Mouse (Mus musculus) neural tube, embryonic 13.5 days (tissue): Measurements from ENCODE around the gene Mlph. TPM values are rescaled to one million over a fixed set of nuclear protein-coding genes. Genes with fewer than 3 reads are reported as not detected.

ENCODE experiments used
- ATAC-seq: fragments of 200-750 bp; cut with Nextera tagmentation; 2 replicates; pipeline ENCODE4 v1.8.0; 2017; ENCODE audit warnings: low read depth, mild to moderate bottlenecking, moderate TSS enrichment, moderate library complexity
- H3K27ac ChIP-seq: fragments of 300-500 bp; sonication (generic); replicated peaks from 2 replicates; pipeline ENCODE4 v1.5.1; 2015; ENCODE audit warnings: moderate library complexity, mild to moderate bottlenecking, inconsistent platforms
- H3K27me3 ChIP-seq: fragments of 300-500 bp; sonication (generic); 2 replicates; pipeline ENCODE4 v1.6.1; 2015; ENCODE audit warnings: mild to moderate bottlenecking, inconsistent platforms
- H3K36me3 ChIP-seq: fragments of 300-500 bp; sonication (generic); 2 replicates; pipeline ENCODE4 v1.6.1; 2015; ENCODE audit warnings: mild to moderate bottlenecking, inconsistent platforms
- H3K4me1 ChIP-seq: fragments of 300-500 bp; sonication (generic); replicated peaks from 2 replicates; pipeline ENCODE4 v1.6.1; 2015; ENCODE audit warnings: inconsistent platforms
- H3K4me2 ChIP-seq: fragments of 300-500 bp; sonication (generic); 2 replicates; pipeline ENCODE4 v1.6.1; 2015; ENCODE audit warnings: inconsistent platforms, mild to moderate bottlenecking, moderate library complexity
- H3K4me3 ChIP-seq: fragments of 300-500 bp; sonication (generic); 2 replicates; pipeline ENCODE4 v1.5.1; 2015; ENCODE audit warnings: mild to moderate bottlenecking, inconsistent platforms
- H3K9ac ChIP-seq: fragments of 300-500 bp; sonication (generic); 2 replicates; pipeline ENCODE4 v1.6.1; 2015; ENCODE audit warnings: moderate library complexity, mild to moderate bottlenecking, inconsistent platforms
- H3K9me3 ChIP-seq: fragments of 300-500 bp; sonication (generic); 2 replicates; pipeline ENCODE4 v1.6.1; 2016; ENCODE audit warnings: inconsistent platforms
- WGBS: fragments of 180-500 bp; shearing (Covaris S2); methylation state at CpG from one replicate; pipeline ENCODE4 v1.1.7; 2015; 5-methylcytosine and 5-hydroxymethylcytosine counted together
- polyA plus RNA-seq: library from polyadenylated mRNA; unstranded; fragments of >200 nt; fragmentation: Nextera tagmentation; extraction: Ambion mirVana; gene quantifications from 2 replicates; pipeline ENCODE4 v1.2.1, GENCODE M21; 2015

The Mlph gene
- 0.10 TPM in 1 of 2 replicates, not detected in the other for polyA plus RNA-seq

- H3K27ac ChIP-seq: no peak within 1 kb of the TSS
- WGBS: 9% methylated on average over 18 of the region's 18 CpGs
- H3K36me3 ChIP-seq: no peaks in the 10 kb centered on the region
- 0 out of 2 replicates have a peak, but pooled peaks have one; percentile 23 for ATAC-seq
- peaks cover 9% of the 10 kb centered on the region; the same call in 1 of the 2 replicates for H3K9me3 ChIP-seq
- H3K9ac ChIP-seq: no peak within 1 kb of the TSS
- peaks cover 16% of the 10 kb centered on the region for H3K4me1 ChIP-seq
- H3K4me3 ChIP-seq: peak within 1 kb of the TSS; percentile 14; the same call in 1 of the 2 replicates
- peaks cover 23% of the 10 kb centered on the region for H3K27me3 ChIP-seq
- peak within 1 kb of the TSS; percentile 48 for H3K4me2 ChIP-seq
Observed at GRCm38 (mm10) chr1:90914948-90915569, at the start of gene Mlph. TSS of gene Mlph (plus strand) at chr1:90915085.

GRCm38 (mm10) chr1:90866734-90867133 is 48.2 kb upstream of the Mlph start:
- Histone ChIP-seq H3K9me3 (no peaks in the 10 kb centered on the region), H3K9ac (no peak overlapping the region), H3K36me3 (no peaks in the 10 kb centered on the region), H3K27ac (no peak overlapping the region), H3K4me1 (no peaks in the 10 kb centered on the region), H3K4me2 (no peak overlapping the region), H3K27me3 (no peaks in the 10 kb centered on the region), H3K4me3 (no peak overlapping the region)
- 82% methylated on average over 7 of the region's 7 CpGs for WGBS
- no peak for ATAC-seq

- Histone ChIP-seq H3K9ac (no peak overlapping the region), H3K4me3 (no peak overlapping the region), H3K36me3 (no peaks in the 10 kb centered on the region), H3K4me2 (no peak overlapping the region), H3K27ac (no peak overlapping the region), H3K9me3 (no peaks in the 10 kb centered on the region), H3K4me1 (no peaks in the 10 kb centered on the region), H3K27me3 (no peaks in the 10 kb centered on the region)
- 73% methylated on average over 2 of the region's 2 CpGs for WGBS
- ATAC-seq: no peak
Observed at GRCm38 (mm10) chr1:90870581-90870980, 44.3 kb upstream of the Mlph start.

GRCm38 (mm10) chr1:90875371-90875770 is 39.5 kb upstream of the Mlph start:
- Histone ChIP-seq H3K9me3 (no peaks in the 10 kb centered on the region), H3K4me2 (no peak overlapping the region), H3K9ac (no peak overlapping the region), H3K4me3 (no peak overlapping the region), H3K27me3 (no peaks in the 10 kb centered on the region), H3K36me3 (no peaks in the 10 kb centered on the region), H3K4me1 (no peaks in the 10 kb centered on the region), H3K27ac (no peak overlapping the region)
- no peak for ATAC-seq
- 85% methylated on average over 8 of the region's 8 CpGs for WGBS

- no peak overlapping the region for H3K9ac ChIP-seq
- H3K9me3 ChIP-seq: no peaks in the 10 kb centered on the region
- no peaks in the 10 kb centered on the region for H3K4me1 ChIP-seq
- no peaks in the 10 kb centered on the region for H3K27me3 ChIP-seq
- no peak for ATAC-seq
- H3K4me2 ChIP-seq: no peak overlapping the region
- H3K4me3 ChIP-seq: no peak overlapping the region
- 43% methylated on average over 2 of the region's 2 CpGs for WGBS
- H3K27ac ChIP-seq: no peak overlapping the region
- H3K36me3 ChIP-seq: no peaks in the 10 kb centered on the region
Observed at GRCm38 (mm10) chr1:90875961-90876360, 38.9 kb upstream of the Mlph start.

GRCm38 (mm10) chr1:90876486-90877270 is 38.2 kb upstream of the Mlph start:
- no peaks in the 10 kb centered on the region for H3K4me1 ChIP-seq
- WGBS: 75% methylated on average over 5 of the region's 5 CpGs
- no peaks in the 10 kb centered on the region for H3K36me3 ChIP-seq
- ATAC-seq: no peak
- H3K9me3 ChIP-seq: no peaks in the 10 kb centered on the region
- no peaks in the 10 kb centered on the region for H3K27me3 ChIP-seq
- H3K27ac ChIP-seq: no peak overlapping the region
- no peak overlapping the region for H3K4me2 ChIP-seq
- no peak overlapping the region for H3K4me3 ChIP-seq
- no peak overlapping the region for H3K9ac ChIP-seq

GRCm38 (mm10) chr1:90885771-90886460 is 29.0 kb upstream of the Mlph start:
- WGBS: 77% methylated on average over 6 of the region's 6 CpGs
- H3K9ac ChIP-seq: no peak overlapping the region
- no peak for ATAC-seq

GRCm38 (mm10) chr1:90894521-90894920 is 20.4 kb upstream of the Mlph start:
- H3K4me2 ChIP-seq: no peak overlapping the region
- WGBS: 75% methylated on average over 3 of the region's 3 CpGs
- peaks cover 15% of the 10 kb centered on the region; the same call in 1 of the 2 replicates for H3K9me3 ChIP-seq

More at GRCm38 (mm10) chr1:90885771-90886460, 29.0 kb upstream of the Mlph start:
- H3K9me3 ChIP-seq: peaks cover 14% of the 10 kb centered on the region; the same call in 1 of the 2 replicates
- no peak overlapping the region for H3K27ac ChIP-seq
- H3K4me3 ChIP-seq: no peak overlapping the region
- H3K36me3 ChIP-seq: no peaks in the 10 kb centered on the region
- H3K27me3 ChIP-seq: no peaks in the 10 kb centered on the region
- H3K4me2 ChIP-seq: no peak overlapping the region
- H3K4me1 ChIP-seq: no peaks in the 10 kb centered on the region; the same call in 1 of the 2 replicates

GRCm38 (mm10) chr1:90895004-90895403 is 19.9 kb upstream of the Mlph start:
- ATAC-seq: no peak
- Histone ChIP-seq H3K4me3 (no peak overlapping the region), H3K27me3 (no peaks in the 10 kb centered on the region), H3K9ac (no peak overlapping the region), H3K36me3 (no peaks in the 10 kb centered on the region), H3K27ac (no peak overlapping the region), H3K4me1 (peaks cover 13% of the 10 kb centered on the region), H3K4me2 (no peak overlapping the region), H3K9me3 (peaks cover 14% of the 10 kb centered on the region; the same call in 1 of the 2 replicates)
- 82% methylated on average over 3 of the region's 3 CpGs for WGBS

More at GRCm38 (mm10) chr1:90894521-90894920, 20.4 kb upstream of the Mlph start:
- no peak for ATAC-seq
- no peaks in the 10 kb centered on the region for H3K27me3 ChIP-seq
- H3K4me3 ChIP-seq: no peak overlapping the region
- no peak overlapping the region for H3K27ac ChIP-seq
- no peak overlapping the region for H3K9ac ChIP-seq
- H3K36me3 ChIP-seq: no peaks in the 10 kb centered on the region
- H3K4me1 ChIP-seq: peaks cover 13% of the 10 kb centered on the region

GRCm38 (mm10) chr1:90896281-90896680 is 18.6 kb upstream of the Mlph start:
- H3K4me3 ChIP-seq: no peak overlapping the region
- 0 out of 2 replicates have a peak, but pooled peaks cover 3% of the 10 kb centered on the region for H3K9me3 ChIP-seq
- no peaks in the 10 kb centered on the region for H3K27me3 ChIP-seq
- no peak overlapping the region for H3K27ac ChIP-seq
- peaks cover 13% of the 10 kb centered on the region for H3K4me1 ChIP-seq
- WGBS: 93% methylated on average over 4 of the region's 4 CpGs
- no peak for ATAC-seq
- no peak overlapping the region for H3K4me2 ChIP-seq
- H3K36me3 ChIP-seq: no peaks in the 10 kb centered on the region
- H3K9ac ChIP-seq: no peak overlapping the region

- peaks cover 13% of the 10 kb centered on the region for H3K4me1 ChIP-seq
- no peaks in the 10 kb centered on the region for H3K36me3 ChIP-seq
- no peak overlapping the region for H3K4me3 ChIP-seq
- WGBS: 41% methylated on average over 14 of the region's 14 CpGs
- no peak overlapping the region for H3K9ac ChIP-seq
- H3K27ac ChIP-seq: peak overlapping the region; percentile 49; the same call in 1 of the 2 replicates
- no peak overlapping the region for H3K4me2 ChIP-seq
- ATAC-seq: peak; percentile 75
- H3K27me3 ChIP-seq: no peaks in the 10 kb centered on the region
- H3K9me3 ChIP-seq: no peaks in the 10 kb centered on the region
Observed at GRCm38 (mm10) chr1:90896741-90897361, 18.0 kb upstream of the Mlph start.
